Mouse (Mus musculus) ES-E14 (cell line): ENCODE data around the gene Srek1. TPM values are rescaled to one million over a fixed set of nuclear protein-coding genes. Genes with fewer than 3 reads are reported as not detected.

Source experiments
- DNase-seq: peaks from one replicate; pipeline ENCODE4 v3.0.0-alpha.2; 2013; ENCODE audit warnings: low read depth, low spot score
- H3K27ac ChIP-seq: 2 replicates; pipeline ENCODE4 v1.5.1; 2012; ENCODE audit warnings: low read depth, mild to moderate bottlenecking, low read length, moderate library complexity, mixed read lengths; ENCODE audit not compliant: poor library complexity, insufficient read depth, severe bottlenecking
- H3K36me3 ChIP-seq: 2 replicates; pipeline ENCODE4 v1.6.1; 2012; ENCODE audit warnings: mild to moderate bottlenecking, low read length, moderate library complexity, mixed read lengths; ENCODE audit not compliant: control insufficient read depth, poor library complexity, insufficient read depth, severe bottlenecking
- H3K4me1 ChIP-seq, 2 experiments: fragments of 150-350 bp in 1 of 2; sonication (generic) in 1 of 2; 2 replicates each; pipeline ENCODE4 v1.6.1; 2012; ENCODE audit warnings: low read length in 2 of 2, mild to moderate bottlenecking in 1 of 2, mixed read lengths in 1 of 2; ENCODE audit not compliant: control insufficient read depth in 2 of 2, insufficient read depth in 2 of 2, poor library complexity in 1 of 2
- H3K4me3 ChIP-seq, 2 experiments: fragments of 150-350 bp in 1 of 2; sonication (generic) in 1 of 2; 2 replicates each; pipeline ENCODE4 v1.5.1; 2012; ENCODE audit warnings: low read length in 2 of 2, low read depth in 1 of 2, mild to moderate bottlenecking in 1 of 2, mixed read lengths in 1 of 2; ENCODE audit not compliant: insufficient read depth in 1 of 2, poor library complexity in 1 of 2, severe bottlenecking in 1 of 2
- H3K9ac ChIP-seq: 2 replicates; pipeline ENCODE4 v1.6.1; 2012; ENCODE audit warnings: low read depth, mild to moderate bottlenecking, low read length, mixed read lengths; ENCODE audit not compliant: poor library complexity, insufficient read depth, severe bottlenecking
- H3K9me3 ChIP-seq: fragments of 150-350 bp; sonication (generic); 2 replicates; pipeline ENCODE4 v1.6.1; 2012; ENCODE audit warnings: low read depth, mild to moderate bottlenecking, low read length; ENCODE audit not compliant: control insufficient read depth, insufficient read depth
- CHD2 ChIP-seq: IDR thresholded peaks from 2 replicates; pipeline ENCODE4 v1.6.1; 2014; ENCODE audit warnings: mild to moderate bottlenecking, low read depth, low read length, inconsistent platforms
- HCFC1 ChIP-seq: IDR thresholded peaks from 2 replicates; pipeline ENCODE4 v1.6.1; 2012; ENCODE audit warnings: low read length, inconsistent platforms, borderline replicate concordance; ENCODE audit not compliant: insufficient read depth
- MAFK ChIP-seq: IDR thresholded peaks from 2 replicates; pipeline ENCODE4 v1.6.1; 2014; ENCODE audit warnings: mild to moderate bottlenecking, low read depth, low read length, inconsistent platforms; ENCODE audit not compliant: insufficient read depth
- ZC3H11A ChIP-seq: IDR thresholded peaks from 2 replicates; pipeline ENCODE4 v1.6.1; 2012; ENCODE audit warnings: low read depth, mild to moderate bottlenecking, inconsistent platforms, low read length, borderline replicate concordance
- ZNF384 ChIP-seq: IDR thresholded peaks from 2 replicates; pipeline ENCODE4 v1.6.1; 2012; ENCODE audit warnings: low read depth, low read length, inconsistent platforms
- in situ Hi-C, 2 experiments: fragments of 600-800 bp; cut with MboI; formaldehyde crosslinking; loops; one replicate each; pipeline ENCODE4 v1.15.1; 2025; ENCODE audit warnings: low sequenced_read_pairs in 2 of 2, inconsistent platforms in 1 of 2; ENCODE audit not compliant: unreplicated experiment in 2 of 2
- total RNA-seq: library from RNA; depleted of rRNA; stranded (reverse); fragments of 300-350 nt; gene quantifications from 2 replicates; pipeline ENCODE4 v1.2.3, GENCODE M21; 2012; rRNA removed

The Srek1 gene
- total RNA-seq, 1 experiment, result 63.1 TPM

DNA sequence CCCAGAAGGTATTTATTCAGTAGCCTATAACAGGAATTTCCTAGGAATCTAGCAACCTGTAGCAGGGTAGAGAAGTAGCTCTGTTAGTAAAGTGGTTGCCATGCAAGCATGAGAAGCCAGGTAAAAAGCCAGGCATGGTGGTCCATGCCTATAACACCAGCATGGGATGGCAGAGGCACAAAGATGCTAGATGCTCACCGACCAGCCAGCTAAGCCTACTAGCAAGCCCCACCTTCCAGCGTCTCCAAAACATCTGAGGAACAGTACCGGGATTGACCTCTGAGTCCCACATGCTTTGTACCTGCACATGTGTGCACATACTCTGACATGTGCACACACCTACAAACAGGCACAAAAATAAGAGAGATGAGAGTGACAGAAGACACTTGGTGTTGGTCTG is 72.1 kb downstream of the Srek1 start:
- Histone ChIP-seq H3K27ac (no peak overlapping the region), H3K9me3 (no peaks in the 10 kb centered on the region), H3K36me3 (no peaks in the 10 kb centered on the region), H3K4me3 (no peak overlapping the region), H3K9ac (no peak overlapping the region), H3K4me1 (no peaks in the 10 kb centered on the region)
- no peak for DNase-seq
- in situ Hi-C loops, result no loop called here
- no peak for TF ChIP-seq CHD2
- TF ChIP-seq MAFK, result no peak
- no peak for TF ChIP-seq ZNF384
- TF ChIP-seq HCFC1, result no peak
- TF ChIP-seq ZC3H11A, result no peak

- H3K4me3 ChIP-seq, result no peak overlapping the region
- H3K27ac ChIP-seq, result no peak overlapping the region
- no peaks in the 10 kb centered on the region for H3K36me3 ChIP-seq
- H3K9me3 ChIP-seq, result no peaks in the 10 kb centered on the region
- H3K4me1 ChIP-seq, result no peaks in the 10 kb centered on the region
- in situ Hi-C loops, result no loop called here
- no peak for DNase-seq
- no peak overlapping the region for H3K9ac ChIP-seq
- no peak for TF ChIP-seq MAFK
Observed at GRCm38 (mm10) chr13:103700752-103701151, 73.7 kb downstream of the Srek1 start.

DNA sequence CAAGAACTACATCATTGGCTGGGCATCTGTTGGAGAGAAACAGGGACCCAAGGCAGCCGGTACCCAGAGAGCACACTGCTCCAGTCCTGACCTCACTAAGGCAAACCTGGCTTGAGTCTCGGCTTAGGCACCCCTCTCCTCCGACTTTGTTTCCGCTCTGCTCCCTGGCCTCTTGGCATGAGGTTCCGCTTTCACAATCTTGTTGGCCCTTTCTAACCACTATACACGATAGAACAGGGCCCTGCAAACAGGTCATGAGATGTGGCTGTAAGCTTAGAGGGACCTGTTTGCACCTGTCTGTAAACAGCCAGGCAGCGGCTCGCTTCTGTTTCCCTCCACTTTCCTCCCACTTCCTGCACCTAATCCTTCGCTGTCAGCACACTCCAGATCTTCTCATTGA is 76.4 kb downstream of the Srek1 start:
- H3K4me3 ChIP-seq, result no peak overlapping the region
- TF ChIP-seq MAFK, result no peak
- TF ChIP-seq ZC3H11A, result no peak
- TF ChIP-seq ZNF384, result no peak
- no peak for TF ChIP-seq HCFC1
- no peak for TF ChIP-seq CHD2
- no peak for DNase-seq
- H3K36me3 ChIP-seq, result no peaks in the 10 kb centered on the region
- in situ Hi-C loops, result no loop called here
- no peak overlapping the region for H3K27ac ChIP-seq
- no peaks in the 10 kb centered on the region for H3K4me1 ChIP-seq
- H3K9me3 ChIP-seq, result no peaks in the 10 kb centered on the region
- H3K9ac ChIP-seq, result no peak overlapping the region

- Histone ChIP-seq H3K4me1 (no peaks in the 10 kb centered on the region), H3K36me3 (no peaks in the 10 kb centered on the region), H3K27ac (no peak overlapping the region), H3K4me3 (no peak overlapping the region), H3K9ac (no peak overlapping the region), H3K9me3 (no peaks in the 10 kb centered on the region)
- in situ Hi-C loops, result no loop called here
- no peak for DNase-seq
- TF ChIP-seq HCFC1 (no peak), ZC3H11A (no peak; the same call in 1 of the 2 replicates), CHD2 (no peak), MAFK (no peak), ZNF384 (no peak)
Observed at GRCm38 (mm10) chr13:103696164-103696563, 78.2 kb downstream of the Srek1 start.

- no peak overlapping the region for H3K27ac ChIP-seq
- no peak overlapping the region for H3K4me3 ChIP-seq
- H3K36me3 ChIP-seq, result no peaks in the 10 kb centered on the region
- no peaks in the 10 kb centered on the region for H3K4me1 ChIP-seq
- no peak overlapping the region for H3K9ac ChIP-seq
- DNase-seq, result no peak
- TF ChIP-seq CHD2 (no peak), MAFK (no peak), HCFC1 (no peak), ZC3H11A (no peak), ZNF384 (no peak)
- in situ Hi-C loops, result no loop called here
- no peaks in the 10 kb centered on the region for H3K9me3 ChIP-seq
Observed at GRCm38 (mm10) chr13:103695456-103695855, 79.0 kb downstream of the Srek1 start.

Other genes starting within 250 kb of the Srek1 start
- gene Erbin, start 145.9 kb upstream of the Srek1 start, total RNA-seq, result 6.8 and 10.6 TPM in 2 replicates